Mouse (Mus musculus): ENCODE data around the gene Nrtn.

Gene Nrtn

DNA sequence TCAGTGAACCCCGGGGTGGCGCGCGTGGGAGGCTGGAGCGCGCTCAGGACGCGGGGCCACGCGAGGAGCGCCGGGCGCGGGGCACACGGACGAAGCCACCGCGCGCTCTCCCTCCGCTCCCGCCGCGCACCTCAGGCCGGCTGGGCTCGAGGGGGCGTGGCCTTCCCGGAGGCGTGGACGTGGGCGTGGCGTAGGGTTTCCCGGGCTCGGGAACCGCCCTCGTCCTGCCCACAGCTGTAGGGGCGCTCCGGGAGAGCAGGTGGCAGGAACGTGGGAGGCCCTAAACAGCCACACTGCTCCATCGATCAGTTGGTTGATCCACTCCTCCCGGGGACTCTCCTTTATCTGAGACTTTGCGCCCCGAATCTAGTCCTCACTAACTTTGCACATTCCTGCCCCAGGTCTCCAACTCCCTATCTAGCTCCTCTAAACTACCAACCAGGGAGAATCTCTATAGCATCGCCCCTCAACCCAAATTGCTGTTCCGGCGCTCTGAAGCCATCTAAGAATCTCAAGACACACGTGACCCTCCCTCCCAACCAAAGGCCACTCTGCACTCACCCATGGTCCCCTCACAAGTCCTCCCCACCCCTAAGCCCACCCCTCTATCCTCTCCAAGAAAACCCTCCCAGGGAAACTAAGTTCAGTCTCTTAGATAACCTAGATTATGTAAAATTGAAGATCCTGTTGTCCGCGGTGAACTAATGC, at the start of gene Nrtn:
TSS of gene Nrtn (minus strand) at position 115 of the 708 bp plus-strand sequence.
- peak; percentile 48 to 61 for DNase-seq

DNA sequence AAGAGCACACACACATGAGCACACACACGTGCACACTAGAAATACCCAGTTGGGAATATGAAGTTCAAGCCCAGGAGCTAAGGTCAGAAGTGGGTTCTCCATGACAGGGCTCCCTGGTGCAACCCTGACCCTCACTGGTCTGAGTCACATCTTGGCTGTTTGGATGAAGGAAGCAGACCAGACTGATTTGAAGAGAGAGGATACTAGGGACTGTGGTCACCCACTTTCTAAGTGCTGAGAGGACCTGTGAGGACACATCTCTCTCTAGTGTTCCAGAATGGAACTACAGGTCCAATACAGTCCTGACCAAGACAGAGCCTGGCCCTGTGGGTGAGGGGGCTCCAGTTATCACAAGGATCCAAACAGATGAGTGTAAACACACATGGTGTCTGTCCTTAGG, 48.5 kb upstream of the Nrtn start:
- no peak for DNase-seq

DNA sequence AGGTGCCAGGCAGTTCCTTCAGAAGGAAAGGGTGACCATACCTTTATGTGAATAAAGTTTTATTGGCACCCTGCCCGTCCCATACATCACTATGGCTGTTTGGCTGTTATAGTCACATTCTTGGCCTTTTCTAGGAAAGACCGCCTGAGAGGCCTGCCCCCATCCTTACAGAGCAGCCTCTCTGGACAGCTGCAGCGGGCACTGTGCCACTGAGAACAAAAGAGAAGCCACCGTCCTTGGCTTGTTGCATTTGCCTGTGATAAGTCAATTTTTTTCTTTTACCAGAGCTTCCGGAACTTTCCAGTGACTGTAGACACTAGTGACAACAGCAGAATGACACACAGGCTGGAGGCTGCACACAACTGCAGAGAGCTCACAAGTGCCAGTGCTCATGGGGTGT, 47.6 kb upstream of the Nrtn start:
- no peak for DNase-seq

DNA sequence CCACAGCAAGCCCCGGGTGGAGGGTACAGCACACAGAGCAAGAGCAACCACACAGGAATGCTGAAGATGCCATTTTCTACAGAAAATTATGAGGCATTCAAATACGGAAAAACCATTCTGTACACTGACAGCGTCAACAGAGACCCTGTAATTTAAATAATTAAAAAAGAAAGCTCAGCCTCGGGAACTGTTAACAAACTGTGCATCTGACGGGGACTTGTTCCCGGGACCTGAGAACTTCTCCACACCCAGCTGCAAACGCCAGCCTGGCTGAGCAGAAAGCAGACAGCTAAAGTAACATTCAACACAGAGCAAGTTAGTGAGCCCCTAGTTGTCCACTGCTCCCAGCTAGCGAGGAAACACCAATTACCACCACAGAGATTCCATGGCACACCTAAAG, 44.7 kb upstream of the Nrtn start:
- no peak for DNase-seq

DNA sequence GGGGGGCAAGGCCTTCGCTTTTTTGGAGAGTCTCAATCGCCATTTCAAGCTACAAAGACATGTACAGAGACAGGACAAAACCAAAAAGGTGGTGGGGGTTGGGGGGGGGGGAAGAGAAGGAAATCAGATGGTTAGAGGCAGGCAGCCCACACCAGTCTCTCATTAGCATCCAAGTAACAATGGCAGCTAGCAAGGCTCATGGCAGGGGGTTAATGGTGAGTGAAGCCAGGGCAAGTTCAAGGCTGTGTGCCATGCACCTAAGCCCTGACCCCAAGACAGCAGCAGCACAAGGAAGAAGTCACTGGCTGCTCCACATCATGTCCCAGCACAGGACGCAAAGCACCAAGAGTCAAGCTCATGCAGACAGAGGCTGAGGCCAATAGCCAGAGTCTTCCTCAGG, 41.9 kb upstream of the Nrtn start:
- DNase-seq = no peak

DNA sequence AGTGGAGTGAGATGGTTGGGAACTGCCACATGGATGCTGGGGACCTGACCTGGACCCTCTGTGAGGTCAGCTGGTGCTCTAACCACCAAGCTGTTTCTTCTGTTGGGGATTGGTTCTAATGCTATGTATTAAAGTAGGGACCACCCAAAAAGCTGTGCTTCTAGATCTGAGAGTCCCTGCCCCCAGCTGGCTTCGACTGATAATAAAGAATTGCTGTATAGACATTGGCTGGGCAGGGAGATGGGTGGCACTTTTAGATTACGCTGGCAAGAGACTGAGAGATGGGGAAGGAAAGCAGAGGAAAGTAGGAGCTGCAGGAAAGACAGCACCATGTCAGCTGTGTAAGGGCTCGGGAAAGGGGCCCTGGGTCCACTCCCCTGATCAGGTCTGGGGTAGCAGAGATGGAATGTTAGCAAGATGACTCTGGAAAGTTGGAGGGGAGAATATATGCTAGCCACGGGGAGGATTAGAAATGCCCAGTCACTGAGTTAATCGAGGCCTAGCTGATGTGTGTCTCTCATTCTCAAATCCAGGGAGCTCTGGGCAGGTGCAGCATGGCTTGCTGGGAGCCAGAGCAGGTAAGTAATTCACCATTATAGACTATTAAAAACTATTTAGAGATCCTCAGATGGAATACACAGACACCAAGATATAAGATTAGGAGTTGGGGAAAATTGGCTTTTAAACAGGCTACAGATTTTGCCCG, 36.4 kb upstream of the Nrtn start:
- no peak for DNase-seq

DNA sequence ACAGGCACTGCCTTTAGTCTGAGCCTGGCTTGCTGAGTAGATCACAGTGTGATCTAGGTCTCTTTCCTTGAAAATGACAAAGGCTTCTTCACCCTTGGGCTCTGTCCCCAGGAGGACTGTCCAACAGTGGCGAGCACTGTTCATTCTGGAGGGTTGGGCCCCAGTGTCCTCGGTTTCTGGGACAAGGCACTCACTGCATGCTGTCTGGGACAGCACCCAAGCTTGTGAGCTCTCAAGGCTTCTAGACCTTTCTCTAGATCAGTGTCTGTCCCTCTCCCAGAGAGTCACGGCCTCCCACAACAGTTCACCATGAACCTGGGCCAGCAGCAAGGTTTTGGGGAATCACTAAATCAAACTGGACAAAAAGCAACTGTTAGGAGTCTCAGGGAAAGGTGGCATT, 35.3 kb upstream of the Nrtn start:
- no peak for DNase-seq

DNA sequence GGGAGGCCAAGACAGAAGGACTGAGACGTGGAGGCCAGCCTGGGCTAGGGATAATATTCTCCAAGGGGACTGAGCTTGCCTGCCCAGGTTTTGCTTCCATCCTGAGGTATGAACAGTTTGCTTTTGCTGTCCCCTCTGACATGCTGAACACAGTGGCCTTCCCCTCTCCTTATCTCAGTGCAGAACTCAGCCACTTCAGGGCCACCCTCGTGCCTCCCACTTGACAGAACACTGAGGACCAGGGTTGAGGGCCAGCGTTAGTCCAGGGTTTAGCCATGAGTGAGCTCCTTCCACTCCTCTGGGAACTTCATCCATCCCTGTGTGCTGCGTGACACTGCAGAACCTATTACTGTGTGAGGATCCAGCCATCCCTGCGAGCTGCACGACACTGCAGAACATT, 32.0 kb upstream of the Nrtn start:
- no peak for DNase-seq

DNA sequence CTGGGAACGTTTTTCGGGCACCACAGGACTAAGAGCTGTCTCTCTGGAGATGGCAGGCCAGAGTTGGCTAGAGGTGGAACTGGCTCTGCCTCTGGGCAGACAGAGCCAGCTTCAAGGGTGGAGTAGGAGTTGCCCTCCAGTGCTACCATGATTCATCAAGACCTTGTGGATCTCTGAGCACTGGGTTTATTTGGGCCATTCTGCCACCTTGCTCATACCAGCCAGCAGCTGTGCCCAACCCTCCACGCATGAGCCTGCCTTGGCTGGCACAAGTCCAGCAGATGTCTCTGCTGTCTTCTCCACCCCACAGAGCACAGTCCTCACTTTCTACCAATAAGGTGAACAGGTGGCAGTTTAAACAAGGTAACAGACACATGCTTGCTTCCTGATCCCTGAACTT, 31.6 kb upstream of the Nrtn start:
- DNase-seq = no peak

DNA sequence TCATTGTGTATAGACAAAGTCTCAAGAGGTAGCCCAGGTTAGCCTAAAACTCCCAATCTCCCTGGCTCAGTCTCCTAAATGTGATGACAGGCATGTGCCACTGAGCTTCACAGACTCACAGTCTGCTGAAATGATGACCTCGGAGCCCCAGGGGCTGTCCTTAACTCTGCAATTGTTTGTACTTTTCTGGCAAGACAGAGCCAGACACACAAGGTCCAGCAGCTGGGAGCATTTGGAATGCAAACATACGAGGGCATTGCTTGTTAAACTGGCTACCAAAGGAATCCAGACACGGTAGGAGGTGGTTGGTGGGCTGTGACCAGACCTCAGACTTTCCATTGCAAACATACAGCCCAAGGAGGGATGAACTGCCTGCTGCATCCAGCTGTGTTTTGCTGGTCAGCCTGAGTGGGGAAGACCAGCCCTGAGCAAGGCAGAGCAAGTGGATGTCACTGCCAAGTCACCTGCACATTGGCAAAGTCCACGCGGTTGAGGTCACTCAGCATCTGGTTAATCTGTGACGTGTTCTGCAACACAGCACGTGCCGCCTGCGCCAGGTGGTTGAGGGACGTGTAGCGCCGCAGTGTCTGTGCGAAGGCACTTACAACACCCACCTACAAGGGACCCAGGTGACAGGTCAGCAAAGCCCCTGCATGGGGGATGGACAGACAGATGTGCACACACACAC, 23.1 kb upstream of the Nrtn start:
- DNase-seq = no peak

DNA sequence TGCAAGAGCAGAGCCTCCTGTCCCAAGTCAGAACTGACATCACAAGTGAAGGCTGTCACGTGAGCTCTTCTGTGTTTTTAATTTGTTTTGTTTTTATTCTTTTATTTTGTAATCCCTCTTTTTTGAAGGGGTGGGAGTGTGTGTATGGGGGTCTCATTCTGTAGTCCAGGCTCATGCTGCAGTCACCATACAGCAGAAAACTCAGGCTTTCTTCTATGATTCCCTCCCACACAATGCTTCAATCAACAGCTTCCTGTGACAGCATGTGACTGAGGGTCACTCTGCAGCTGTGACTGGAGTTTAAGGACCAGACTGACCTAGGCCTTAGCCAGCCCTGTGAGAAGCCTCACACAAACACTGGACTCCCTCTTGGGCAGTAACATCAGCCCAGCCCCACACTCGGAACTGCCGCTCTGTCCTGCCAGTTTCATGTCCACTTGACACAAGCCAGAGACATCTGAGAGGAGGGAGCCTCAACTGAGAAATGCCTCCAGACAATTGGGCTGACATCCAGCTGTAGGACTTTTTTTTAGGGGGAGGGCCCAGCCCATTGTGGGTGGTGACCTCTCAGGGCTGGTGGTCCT, 21.5 kb upstream of the Nrtn start:
- no peak for DNase-seq

DNA sequence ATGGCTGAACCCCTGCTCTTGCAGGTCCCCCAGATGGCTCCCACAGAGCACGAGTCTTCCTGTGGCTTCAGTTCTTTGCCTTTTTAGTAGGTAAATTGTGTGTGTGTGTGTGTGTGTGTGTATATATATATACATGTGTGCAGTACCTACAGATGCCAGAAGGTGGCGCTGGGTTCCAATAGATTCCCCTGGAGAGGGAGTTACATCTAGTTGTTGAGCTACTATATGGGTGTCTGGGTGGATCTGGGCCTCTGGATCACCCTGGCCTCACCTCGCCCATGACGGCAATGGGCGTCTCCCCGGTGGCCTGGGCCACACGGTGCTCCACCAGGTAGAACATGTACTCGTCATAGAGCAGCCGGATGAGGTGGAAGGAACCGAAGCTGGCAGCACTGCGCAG, 20.2 kb upstream of the Nrtn start:
- no peak for DNase-seq

DNA sequence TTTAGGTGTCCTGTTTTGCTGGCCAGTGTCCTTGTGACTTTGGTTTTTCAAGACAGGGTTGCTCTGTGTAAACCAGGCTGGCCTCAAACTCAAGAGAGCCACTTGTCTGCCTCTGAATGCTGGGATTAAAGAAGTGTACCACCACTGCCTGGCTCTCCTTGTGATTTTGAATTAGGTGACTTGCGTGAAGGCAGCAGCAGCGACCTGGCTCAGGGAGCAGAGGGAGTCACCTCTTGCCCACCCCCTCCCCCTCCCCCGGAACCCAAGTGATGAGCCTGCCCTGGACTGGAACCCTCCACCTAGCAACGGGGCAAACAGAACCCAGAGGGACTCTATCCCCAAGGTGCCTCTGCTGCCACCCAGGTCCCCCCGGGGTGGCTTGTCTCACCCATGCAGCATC, 12.6 kb upstream of the Nrtn start, which contains the start of gene Prr22:
TSS of gene Prr22 (plus strand) at position 301 of the 400 bp plus-strand sequence.
- no peak for DNase-seq

DNA sequence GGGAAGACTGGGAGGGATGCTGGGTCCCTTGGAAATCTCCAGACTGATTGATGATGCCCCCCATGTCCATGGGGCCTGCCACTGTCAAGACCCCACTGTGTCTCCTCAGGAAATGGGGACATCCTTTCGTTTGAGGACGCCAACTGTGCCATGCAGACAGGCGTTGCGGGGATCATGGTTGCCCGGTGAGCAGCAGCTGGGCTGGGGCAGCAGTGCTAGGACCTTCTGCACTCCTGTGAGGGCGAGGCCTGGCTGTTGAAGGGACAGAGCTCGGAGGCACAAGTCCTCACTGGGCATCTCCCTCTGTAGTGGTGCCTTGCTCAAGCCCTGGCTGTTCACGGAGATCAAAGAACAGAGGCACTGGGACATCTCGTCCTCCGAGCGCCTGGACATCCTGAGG, 11.6 kb upstream of the Nrtn start:
- DNase-seq = no peak

DNA sequence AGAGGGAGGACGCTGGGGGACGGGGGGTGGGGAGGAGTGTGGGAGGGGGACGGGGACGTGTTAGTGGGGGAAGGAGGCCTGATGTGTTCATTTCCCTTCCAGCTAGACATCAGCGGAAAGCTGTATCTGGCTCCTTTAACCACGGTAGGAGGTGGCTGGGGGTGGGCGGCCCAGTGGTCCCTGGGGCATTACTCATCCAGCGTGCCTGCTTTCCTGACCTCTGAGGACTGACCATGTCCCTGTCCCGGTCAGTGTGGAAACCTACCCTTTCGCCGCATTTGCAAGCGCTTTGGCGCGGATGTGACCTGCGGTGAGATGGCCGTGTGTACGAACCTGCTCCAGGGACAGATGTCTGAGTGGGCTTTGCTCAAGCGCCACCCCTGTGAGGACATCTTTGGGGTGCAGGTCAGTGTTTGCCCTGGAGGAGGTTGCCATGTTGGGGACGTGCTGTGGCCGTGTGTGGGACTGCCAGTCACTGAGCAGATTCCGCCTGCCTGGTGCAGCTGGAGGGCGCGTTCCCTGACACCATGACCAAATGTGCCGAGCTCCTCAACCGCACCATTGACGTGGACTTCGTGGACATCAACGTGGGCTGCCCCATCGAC, 10.3 kb upstream of the Nrtn start:
- DNase-seq = no peak

DNA sequence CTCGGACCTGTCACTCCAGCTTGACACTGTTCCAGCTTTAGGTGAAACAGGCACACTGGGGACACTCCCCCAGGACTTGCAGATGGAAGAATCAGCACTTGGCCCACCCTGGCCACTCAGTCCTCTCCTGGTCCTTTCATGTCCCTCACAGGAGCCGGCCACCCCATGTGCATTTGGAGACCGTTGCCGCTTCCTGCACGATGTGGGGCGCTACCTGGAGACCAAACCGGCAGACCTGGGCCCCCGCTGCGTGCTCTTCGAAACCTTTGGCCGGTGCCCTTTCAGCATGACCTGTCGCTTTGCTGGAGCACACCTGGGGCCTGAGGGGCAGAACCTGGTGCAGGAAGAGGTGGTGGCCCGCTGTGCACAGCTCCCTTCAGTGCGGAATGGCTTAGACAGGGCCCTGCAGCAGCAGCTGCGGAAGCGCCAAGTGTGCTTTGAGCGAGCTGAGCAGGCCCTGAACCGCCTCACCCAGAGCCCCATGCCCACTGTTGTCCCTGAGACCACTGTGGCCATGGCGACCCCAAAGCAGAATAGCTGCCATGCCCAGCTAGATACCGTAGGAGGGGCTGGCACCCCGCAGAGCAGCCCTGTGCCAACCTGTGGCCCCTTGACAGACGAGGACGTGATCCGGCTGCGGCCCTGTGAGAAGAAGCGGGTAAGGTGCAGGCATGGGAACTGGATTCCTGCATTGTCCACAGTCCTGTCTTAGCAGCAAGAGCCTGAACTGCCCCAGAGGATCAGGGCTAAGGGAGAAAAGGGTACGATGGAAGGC, 9.5 kb upstream of the Nrtn start:
- DNase-seq = peak in 1 of 2 experiments; percentile 35

DNA sequence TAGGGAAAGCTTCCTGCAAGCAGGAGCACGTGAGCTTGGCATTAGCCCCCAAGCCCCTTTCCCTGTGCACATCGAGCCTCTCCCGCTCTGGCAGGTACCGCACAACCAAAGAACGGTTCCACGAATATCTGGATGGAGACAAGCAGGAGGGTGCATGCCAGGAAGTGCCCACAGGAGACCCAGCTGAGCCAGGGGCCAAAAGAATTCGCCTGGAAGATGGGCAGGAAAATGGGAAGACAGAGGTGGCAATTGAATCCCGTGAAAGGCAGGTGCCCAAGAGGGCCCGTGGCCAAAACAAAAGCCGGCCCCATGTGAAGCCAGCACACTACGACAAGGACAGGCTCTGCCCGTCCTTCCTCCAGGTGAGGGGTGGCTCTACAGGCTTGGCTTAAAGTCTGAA, 8.1 kb upstream of the Nrtn start:
- no peak for DNase-seq

DNA sequence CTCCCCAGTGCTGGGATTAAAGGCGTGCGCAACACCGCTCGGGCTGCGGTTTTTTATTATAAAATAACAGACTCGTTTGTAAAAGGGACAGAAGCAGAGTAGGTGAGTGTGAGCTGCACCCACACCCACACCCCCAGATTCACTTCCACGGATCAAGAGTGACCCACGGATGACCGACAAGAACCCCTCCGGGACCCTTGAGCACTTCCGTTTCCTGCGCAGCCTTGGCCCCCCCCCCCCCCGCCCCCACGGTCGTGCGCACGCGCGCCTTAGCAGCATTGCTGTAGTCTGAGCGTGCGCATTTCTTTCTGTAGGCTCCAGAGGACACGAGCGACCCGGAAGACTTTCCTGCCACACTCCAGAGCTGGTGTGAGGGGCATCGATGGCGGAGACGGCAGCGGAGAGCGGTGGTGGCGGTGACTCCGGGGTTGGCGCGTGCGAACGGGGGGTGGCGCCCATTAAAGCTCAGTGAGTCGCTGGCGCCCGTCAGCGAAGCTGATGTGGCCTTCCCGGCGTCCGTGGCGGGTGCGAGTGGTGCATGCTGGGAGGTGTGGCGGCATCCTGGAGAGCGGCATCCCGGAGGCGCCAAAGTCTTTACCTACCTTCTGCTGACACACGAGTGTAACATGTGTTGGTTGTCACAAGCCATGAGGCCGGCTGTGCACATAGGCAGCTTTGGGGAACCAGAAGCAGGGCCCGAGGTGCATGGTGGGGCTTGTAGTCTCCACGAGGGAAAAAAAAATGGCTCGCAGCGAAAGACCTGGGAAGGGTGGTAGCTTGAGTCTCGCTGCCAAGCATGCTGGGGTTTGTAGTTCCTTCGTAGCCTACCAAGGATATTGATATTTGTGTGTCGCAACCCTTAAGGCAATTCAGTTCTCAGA, 7.4 kb upstream of the Nrtn start, which contains the start of gene Dus3l:
TSS of gene Dus3l (plus strand) at position 284 of the 881 bp plus-strand sequence.
- peak; percentile 92 for DNase-seq

DNA sequence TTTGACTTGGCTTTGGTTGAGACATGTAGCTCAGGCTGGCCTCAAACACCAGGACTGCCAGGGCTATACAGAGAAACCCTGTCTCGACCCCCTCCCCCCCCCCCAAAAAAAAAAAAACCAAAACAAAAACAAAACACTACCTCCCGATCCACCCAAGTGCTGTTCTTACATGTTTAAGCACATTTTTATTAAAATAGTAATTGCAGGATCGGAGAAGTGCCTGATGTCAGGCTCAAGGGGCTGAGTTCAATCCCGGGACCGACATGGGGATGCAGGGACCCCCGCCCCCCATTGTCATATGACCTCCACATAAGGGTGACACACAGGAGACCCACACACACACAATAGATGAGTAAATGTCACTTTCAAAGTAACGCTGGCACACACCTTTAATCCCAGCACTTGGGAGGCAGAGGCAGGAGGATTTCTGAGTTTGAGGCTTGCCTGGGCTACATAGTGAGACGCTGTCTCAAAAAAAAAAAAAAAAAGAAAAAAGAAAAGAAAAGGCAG, 6.5 kb upstream of the Nrtn start:
- DNase-seq = peak in 1 of 2 experiments; percentile 41

DNA sequence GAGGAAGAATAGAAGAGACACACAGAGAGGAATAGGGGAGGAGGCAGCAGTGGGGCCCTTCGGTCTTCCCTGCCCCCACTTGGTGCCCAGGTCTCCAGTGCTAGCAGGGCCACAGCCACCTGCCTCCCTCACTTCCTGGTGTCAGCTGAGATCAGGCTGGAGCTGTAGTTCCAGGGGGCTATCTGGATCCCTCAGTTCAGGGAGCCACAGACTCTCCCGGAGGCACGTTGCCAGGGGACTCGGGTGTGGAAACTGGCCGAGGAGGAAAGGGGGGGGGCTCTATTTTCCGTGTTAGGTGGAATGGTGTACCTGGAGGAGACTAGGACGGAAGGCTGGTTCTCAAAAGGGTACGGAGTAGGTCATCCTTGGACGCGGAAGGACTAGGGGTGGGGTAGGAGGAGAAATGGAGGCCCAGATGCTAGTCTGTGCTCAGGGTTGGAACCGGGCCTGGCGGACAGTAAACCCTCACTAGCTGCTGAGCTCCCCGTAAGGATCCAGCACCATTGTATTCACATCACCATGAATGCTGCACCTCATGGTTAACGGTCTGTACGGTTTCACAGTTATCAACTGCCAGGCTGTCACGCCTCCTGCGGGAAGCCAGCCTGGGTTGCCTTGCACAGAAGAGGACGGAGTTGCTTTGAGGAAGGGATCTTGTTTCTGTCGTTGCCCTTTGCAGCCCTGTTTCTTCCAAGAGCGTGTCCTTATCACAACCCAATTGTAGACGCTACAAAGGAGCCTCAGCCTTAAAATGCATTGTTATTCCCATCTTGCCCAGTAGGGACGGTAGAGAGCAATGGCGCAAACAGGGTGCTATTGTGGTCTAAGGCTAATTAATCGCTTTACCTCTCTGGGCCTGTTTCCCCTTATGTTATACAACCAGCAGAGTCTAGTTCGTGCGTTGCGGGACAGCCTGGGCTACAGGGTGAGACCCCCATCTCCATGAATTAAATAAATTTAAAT, 5.7 kb upstream of the Nrtn start:
- peak; percentile 62 to 77 for DNase-seq
